Mouse (Mus musculus): ENCODE results near the gene BC048562. TPM values are rescaled to one million over a fixed set of nuclear protein-coding genes. Genes with fewer than 3 reads are reported as not detected.

Gene BC048562
- polyA plus RNA-seq, 1 experiment = not detected

DNA sequence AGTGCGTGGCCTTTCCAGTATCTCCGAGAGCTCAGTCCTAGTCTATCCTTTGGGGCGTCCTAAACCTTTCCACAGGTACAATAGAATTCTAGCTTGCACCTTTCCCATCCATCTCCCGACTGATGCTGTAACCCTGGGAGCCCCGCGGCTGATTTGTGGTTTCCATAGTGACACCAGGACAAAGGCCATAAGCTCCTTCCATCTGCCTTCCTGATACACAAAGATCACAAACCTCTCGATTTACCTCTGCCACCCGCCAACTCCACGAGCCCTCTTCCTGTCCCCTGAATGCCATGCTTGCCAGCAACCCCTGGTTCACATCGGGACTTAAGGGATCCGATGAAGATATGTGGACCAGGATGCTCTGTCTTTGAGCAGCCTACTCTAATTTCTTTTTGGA, 43.0 kb downstream of the BC048562 start:
- DNase-seq (ENCODE audit: low read depth) = no peak

DNA sequence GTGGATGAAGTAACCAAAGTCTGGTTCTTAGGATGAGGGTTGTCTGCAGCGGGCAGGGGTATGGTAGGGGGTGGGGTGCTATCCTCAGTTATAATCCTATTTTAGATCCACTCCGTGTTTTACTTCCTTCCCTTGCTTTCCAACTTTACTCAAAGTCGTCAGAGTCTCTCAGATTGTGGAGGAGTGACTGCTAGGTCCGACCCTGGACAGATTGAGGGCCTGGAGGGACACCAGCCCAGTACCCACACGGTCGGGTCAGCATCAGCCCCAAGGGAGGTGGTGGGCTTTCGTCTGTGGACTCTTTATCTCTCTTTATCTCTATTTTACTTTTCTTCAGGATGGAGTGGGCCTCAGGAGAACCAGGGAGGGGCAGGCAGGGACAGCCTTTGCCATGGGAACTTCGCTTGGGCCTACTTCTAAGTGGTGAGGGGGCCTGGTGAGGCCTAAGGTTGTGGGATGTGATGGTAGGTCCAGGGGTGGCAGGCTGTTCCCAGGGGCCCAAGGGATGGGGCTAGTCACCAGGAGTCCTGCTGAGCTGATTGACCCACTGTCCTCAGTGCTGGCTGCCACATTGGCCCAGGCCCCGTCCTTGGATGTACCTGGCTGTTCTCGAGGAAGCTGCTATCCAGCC, 43.6 kb downstream of the BC048562 start, which contains the start of gene Lamb2:
Gene Lamb2, plus strand, starts transcription at position 16 of the 631 bp plus-strand sequence.
- DNase-seq (ENCODE audit: low read depth) = no peak

DNA sequence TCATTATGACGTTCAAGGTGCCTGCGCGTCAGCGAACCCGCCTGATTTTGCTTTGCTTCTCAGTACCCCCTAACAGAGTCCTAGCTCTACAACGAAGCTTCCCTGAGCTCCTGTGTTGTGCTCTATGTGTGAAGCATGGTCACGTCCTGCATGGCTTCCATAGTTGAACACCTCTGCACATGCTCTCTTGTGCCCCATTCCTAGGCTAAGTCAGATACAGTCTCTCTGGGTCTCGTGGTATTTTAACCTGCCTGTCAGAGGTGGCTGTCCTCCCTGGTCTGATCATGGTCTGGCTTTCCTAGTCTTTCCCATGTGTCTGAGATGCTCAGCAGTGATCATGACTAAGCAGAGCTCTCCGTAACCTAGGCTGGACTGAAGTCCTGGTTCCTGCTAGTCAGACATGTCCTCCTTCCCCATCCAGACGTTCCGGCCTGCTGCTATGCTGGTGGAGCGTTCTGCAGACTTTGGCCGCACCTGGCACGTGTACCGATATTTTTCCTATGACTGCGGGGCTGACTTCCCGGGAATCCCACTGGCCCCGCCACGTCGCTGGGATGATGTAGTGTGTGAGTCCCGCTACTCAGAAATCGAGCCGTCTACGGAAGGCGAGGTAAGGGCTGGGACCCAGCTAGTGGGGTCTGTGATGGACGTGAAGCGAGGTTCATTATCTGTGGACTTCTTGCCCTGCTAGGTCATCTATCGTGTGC, 44.7 kb downstream of the BC048562 start:
- no peak for DNase-seq (ENCODE audit: low read depth)

DNA sequence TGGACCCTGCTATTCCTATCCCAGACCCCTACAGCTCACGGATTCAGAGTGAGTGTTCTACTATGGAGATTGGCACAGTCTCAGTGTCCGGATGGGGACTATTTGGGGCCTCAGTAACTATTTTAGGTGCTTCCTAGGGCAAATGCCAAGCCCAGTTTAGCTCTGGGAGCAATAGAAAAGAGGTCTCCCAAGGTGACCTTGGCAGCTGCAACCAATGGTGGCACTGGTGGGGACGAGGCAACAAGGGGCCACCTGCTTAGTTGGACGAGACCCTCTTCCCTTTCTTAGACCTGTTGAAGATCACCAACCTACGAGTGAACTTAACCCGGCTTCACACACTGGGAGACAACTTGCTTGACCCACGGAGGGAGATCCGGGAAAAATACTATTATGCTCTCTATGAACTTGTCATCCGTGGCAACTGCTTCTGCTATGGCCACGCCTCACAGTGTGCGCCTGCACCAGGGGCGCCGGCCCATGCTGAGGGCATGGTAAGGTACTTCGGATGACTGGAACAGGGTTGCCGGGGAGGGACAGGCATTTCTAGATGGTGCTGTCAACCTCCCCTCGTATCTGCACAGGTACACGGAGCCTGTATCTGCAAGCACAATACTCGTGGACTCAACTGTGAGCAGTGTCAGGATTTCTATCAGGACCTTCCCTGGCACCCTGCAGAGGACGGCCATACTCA, 45.4 kb downstream of the BC048562 start:
- no peak for DNase-seq (ENCODE audit: low read depth)

DNA sequence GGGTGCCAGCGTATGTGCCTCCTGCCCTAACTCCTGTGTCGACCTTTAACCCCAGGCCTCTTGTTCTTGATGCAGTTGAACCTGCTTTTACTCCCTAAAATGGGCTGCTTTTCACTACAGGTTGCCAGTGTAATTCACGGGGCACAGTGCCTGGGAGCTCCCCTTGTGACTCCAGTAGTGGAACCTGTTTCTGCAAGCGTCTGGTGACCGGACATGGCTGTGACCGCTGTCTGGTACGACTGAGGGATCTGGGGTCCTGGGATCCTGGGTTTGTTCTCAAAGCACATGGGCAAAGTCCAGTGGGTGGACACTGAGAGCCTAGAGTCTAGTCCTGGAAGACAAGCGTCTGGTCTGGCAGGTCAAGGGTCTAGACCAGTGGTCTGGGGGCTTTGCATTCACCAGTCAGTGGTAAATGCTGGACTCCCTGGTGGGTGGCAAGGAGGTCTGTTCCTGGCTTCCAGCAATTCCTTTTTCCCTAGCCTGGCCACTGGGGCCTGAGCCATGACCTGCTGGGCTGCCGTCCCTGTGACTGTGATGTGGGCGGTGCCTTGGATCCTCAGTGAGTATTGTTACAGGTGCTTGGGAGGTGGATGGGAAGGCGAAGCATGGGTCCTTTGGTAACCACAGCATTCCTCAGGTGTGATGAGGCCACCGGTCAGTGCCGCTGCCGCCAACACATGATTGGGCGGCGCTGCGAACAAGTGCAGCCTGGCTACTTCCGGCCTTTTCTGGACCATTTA, 46.9 kb downstream of the BC048562 start:
- DNase-seq (ENCODE audit: low read depth) = no peak

DNA sequence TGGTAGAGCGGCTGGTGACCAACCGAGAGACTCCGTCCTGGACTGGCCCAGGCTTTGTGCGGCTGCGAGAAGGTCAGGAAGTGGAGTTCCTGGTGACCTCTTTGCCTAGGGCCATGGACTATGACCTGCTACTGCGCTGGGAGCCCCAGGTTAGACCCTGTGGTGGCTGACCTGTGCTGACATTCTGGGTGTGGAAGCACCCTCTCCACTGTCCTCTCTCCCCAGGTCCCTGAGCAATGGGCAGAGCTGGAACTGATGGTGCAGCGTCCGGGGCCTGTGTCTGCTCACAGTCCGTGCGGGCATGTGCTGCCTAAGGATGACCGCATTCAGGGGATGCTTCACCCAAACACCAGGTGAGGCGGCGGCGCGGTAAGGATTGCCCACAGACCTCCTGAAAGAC, 47.7 kb downstream of the BC048562 start:
- no peak for DNase-seq (ENCODE audit: low read depth)

DNA sequence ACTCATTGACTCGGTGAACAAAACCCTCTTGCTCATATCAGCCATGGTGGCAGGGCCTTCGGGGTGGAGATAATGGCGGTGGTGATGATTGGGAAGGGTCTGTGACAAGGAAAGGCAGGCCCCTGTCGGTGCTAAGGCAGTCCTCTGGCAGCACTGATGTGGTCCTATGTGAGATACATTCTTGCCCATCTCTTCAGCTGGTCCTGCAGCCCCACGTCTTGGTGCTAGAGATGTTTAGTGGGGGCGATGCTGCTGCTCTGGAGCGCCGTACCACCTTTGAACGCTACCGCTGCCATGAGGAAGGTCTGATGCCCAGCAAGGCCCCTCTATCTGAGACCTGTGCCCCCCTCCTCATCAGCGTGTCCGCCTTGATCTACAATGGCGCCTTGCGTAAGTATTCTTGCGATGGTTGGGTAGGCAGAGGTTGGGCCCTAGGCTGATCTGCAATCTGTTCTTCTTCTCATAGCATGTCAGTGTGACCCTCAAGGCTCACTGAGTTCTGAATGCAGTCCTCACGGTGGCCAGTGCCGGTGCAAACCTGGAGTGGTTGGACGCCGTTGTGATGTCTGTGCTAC, 49.1 kb downstream of the BC048562 start:
- no peak for DNase-seq (ENCODE audit: low read depth)

DNA sequence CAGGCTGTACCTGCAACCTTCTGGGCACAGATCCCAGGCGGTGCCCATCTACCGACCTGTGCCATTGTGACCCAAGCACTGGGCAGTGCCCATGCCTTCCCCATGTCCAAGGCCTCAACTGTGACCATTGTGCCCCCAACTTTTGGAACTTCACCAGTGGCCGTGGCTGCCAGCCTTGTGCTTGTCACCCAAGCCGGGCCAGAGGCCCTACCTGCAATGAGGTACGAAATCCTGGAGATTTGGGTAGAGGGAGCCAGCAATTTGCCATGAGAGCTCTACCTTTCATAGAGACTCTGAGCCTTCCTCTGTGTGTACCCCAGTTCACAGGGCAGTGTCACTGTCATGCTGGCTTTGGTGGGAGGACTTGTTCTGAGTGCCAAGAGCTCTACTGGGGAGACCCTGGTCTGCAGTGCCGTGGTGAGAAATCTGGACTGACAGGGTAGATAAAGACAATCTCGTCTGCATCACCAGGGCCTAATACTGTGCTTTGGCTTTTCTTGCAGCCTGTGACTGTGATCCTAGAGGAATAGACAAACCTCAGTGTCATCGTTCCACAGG, 50.8 kb downstream of the BC048562 start:
- DNase-seq (ENCODE audit: low read depth) = no peak

DNA sequence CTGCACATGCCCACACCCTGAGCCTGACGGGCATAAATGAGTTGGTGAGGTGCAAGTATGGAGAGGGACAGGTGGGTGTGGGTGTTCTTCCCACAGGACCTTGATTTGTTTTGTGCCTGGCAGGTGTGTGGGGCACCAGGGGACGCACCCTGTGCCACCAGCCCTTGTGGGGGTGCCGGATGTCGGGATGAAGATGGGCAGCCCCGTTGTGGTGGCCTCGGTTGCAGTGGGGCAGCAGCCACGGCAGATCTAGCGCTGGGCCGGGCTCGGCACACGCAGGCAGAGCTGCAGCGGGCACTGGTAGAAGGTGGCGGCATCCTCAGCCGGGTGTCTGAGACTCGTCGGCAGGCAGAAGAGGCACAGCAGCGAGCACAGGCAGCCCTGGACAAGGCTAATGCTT, 52.1 kb downstream of the BC048562 start:
- no peak for DNase-seq (ENCODE audit: low read depth)

DNA sequence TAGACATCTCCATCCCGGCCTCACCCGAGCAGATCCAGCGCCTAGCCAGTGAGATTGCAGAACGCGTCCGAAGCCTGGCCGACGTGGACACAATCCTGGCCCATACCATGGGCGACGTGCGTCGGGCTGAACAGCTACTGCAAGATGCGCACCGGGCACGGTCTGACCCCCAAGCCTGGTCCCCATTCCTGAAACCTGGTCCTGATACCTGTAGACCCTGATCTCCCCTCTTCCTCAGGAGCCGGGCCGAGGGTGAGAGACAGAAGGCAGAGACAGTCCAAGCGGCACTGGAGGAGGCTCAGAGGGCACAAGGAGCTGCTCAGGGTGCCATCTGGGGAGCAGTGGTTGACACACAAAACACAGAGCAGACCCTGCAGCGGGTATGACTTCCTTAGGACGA, 52.9 kb downstream of the BC048562 start:
- DNase-seq (ENCODE audit: low read depth) = no peak

DNA sequence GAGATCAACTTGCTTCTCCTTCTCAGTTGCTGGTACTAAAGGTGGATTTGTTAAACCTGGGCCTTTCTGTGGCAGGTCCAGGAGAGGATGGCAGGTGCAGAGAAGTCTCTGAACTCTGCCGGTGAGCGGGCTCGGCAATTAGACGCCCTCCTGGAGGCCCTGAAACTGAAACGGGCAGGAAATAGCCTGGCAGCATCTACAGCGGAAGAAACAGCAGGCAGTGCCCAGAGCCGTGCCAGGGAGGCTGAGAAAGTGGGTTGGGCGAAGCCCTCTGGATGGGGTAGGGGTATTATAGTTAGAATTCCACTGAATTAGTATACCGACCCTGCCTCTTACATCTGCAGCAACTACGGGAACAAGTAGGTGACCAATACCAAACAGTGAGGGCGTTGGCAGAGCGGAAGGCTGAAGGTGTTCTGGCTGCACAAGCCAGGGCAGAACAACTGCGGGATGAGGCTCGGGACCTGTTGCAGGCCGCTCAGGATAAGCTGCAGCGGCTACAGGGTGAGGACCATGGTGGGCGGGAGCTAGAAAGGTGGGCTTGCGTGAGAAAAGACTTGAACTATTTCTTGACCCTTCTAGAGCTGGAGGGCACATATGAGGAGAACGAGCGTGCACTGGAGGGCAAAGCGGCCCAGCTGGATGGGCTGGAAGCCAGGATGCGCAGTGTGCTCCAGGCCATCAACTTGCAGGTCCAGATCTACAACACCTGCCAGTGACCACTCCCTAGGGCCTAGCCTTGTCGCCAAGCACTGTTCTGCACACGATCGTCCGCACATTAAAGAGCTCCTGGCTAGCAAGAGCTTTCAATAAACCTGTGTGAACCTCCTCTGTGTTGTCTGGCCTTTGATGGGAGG, 53.6 kb downstream of the BC048562 start:
- no peak for DNase-seq (ENCODE audit: low read depth)

DNA sequence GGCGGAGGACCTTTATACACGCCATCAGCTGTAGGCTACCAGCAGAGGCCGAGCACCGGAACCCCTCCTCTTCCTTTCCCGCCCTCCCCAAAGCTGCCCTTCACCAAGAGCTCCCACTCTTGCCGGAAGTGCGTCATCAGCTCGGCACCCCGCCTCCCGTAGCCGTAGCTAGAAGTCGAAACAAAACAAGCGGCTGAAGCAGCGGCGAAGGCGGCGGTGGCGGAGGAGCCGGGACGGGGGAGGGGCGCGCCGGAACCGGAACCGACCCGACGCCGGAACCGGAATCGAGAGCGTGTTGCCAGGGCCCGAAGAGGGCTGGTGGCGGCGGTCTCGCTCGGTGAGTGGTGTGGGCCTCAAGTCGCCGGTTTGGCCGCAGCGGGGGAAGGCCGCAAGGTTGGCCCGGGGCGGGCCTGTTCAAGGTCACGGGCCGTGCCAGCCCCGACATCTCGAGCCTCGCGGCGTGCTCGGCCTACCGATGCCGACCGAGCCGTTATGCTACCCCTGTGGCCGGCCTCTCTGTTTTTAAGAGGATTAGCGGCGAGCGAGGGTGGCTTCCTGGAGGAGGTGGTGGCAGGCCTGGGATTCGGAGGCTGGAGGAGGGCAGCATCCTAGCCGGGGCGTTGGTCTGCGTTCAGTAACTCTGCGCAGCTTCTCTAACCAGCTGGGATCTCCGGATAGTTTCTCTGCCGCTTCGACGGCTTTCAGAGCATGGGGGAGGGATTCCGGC, 54.4 kb downstream of the BC048562 start, which contains the start of gene Usp19:
Gene Usp19, plus strand, starts transcription at position 44 of the 727 bp plus-strand sequence.
- DNase-seq (ENCODE audit: low read depth) = peak; percentile 60

DNA sequence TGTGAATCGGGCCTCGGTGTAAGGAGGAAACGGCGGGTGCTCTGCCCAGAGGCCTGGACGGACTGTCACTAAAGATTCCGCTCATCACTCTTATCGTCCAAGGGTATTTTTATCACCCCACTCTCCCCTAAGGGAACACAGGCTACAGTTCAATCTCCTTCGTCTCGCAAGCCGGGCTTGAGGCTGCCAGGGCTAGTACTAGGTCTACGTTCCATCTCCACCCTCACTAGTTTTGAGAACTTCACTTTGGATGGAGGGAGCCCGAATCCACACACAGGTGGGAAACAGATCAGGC, 55.0 kb downstream of the BC048562 start:
- no peak for DNase-seq (ENCODE audit: low read depth)

DNA sequence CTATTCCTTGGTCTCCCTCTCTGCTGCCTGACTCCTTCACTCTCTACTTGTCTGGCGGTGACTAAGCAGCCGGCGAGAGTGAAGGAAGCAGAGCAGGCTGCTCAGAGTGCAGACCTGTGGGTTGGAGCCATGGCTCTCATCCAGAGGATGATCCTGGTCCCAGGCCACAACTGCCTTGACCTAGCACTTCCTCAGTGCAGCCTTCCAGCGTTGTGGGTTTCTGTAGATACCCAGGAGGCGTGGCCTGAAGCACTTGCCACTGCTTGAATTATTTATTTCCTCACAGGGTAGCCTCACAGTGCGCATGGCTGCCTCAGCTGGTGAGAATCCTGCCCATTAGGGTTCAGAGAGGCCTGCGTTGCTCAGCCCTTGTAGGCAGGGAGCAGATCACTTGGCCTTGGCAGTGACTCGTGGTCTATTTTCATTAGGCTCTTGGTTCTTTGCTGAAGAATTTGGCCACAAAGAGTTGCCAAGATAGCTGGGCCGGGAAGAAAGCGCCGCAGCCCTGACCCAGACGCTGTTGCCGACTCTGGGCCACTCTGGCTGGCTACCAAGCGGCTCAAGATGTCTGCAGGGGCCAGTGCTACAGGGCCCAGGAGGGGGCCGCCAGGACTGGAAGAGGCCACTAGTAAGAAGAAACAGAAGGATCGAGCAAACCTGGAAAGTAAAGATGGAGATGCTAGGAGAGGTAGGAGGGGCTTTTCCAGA, 55.9 kb downstream of the BC048562 start:
- peak; percentile 31 for DNase-seq (ENCODE audit: low read depth)

DNA sequence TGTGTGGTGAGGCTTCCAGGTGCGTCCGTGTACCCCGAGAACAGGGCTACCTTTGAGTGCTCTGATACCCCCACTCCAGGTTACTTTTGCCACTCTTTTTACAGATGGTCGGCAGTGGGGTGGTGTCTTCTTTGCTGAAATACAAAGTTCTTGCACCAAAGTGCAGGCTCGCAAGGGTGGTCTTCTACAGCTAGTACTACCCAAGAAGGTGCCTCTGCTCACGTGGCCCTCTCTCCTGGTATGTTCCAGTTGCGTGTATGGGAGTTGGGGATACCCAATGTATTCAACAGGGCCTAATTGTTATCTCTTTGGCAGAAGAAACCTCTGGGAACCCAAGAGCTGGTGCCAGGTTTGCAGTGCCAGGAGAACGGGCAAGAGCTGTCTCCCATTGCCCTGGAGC, 57.0 kb downstream of the BC048562 start:
- no peak for DNase-seq (ENCODE audit: low read depth)

DNA sequence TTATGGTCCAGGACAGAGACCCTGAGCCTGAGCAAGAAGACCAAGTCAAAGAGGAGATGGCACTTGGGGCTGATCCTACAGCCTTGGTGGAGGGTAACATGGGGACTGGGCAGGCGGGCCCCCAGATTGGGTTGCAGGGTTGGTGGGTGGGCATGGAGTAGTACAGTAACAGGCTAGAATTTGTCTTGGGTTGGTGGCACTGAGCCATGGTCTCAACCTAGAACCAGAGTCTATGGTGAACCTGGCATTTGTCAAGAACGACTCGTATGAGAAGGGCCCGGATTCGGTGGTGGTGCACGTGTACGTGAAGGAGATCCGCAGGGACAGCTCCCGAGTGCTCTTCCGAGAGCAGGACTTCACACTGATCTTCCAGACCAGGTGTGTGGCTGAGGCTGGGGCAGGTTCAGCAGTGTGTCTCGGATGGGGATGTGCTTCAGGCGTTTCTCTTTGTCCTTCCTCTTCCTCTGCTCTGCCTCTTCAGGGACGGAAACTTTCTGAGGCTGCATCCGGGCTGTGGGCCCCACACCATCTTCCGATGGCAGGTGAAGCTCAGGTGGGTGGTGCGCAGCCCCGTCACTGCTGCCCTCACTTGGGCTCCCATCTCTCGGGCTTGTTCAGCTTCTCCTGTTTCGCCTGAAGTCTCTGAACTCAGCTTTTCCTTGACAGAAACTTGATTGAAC, 58.0 kb downstream of the BC048562 start:
- DNase-seq (ENCODE audit: low read depth) = no peak

DNA sequence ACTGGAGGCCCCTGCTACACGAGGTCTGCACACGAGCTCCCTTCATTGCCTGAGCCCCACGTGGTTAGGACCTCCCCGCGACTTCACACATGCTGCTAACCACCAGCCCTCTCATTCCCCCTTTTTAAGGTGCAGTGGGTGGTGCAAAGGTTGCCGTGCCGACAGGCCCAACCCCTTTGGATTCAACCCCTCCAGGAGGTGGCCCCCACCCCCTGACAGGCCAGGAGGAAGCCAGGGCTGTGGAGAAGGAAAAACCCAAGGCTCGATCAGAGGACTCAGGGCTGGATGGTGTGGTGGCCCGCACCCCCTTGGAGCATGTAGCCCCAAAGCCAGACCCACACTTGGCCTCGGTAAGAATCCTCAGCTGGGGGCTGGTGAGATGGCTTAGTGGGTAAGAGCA, 58.6 kb downstream of the BC048562 start:
- no peak for DNase-seq (ENCODE audit: low read depth)

Data from gonadal fat pad, adult 2 months (tissue).